Mouse (Mus musculus) cerebellum, adult 2 months (tissue): ENCODE measurements at regions not wholly inside any gene's neighbourhood (a gene's known extent, or its start where the extent isn't known, plus 50 kb on each side); places are given as distances from the start of the nearest gene placed in this dataset.

ENCODE experiments used
- CTCF ChIP-seq: fragments of 200-500 bp; IDR thresholded peaks from 2 replicates; pipeline ENCODE4 v1.5.1; 2011; ENCODE audit warnings: low read depth, mild to moderate bottlenecking, control low read depth, low read length, moderate library complexity, borderline replicate concordance; ENCODE audit not compliant: insufficient read depth
- POLR2A ChIP-seq: fragments of 200-500 bp; IDR thresholded peaks from 2 replicates; pipeline ENCODE4 v1.6.1; 2011; ENCODE audit warnings: low read length, control low read depth, borderline replicate concordance; ENCODE audit not compliant: insufficient read depth

DNA sequence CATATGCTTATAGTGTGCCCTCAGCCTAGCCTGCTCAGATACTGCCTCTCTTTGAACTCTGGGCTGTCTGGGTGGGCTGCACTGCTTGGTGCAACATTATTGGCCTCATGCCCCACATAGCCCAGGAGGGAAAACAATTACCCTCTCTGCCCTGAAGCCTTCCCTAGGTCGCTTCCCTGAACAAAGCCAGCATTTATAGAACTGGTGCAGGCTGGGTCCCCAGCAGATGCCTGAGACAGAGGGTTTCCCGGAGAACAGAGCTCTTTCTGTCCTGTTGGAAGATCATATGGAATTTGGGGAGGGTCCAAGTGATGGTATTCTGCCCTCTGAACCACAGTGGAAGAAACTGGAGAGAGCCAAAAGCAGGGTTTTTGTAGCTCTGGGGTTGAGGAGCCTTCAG lies 64.6 kb upstream of the Itga11 start:
- no peak for TF ChIP-seq POLR2A
- TF ChIP-seq CTCF = no peak
